Mouse (Mus musculus) thymus, postnatal 14 days (tissue): ENCODE data around the gene Tchh.
A peak's percentile ranks its signal among the peaks of the same experiment; 100 is the strongest.
"Not testable (repeated sequence)": the region's sequence is repeated elsewhere in the genome, so short reads cannot be mapped to it uniquely, and the experiment has no call there.

Experiments used
- DNase-seq: peaks from one replicate; pipeline ENCODE4 v3.0.0; 2021

Gene Tchh

GRCm38 (mm10) chr3:93442030-93442429 is at the start of gene Tchh:
TSS of gene Tchh (plus strand) at chr3:93442330.
- no peak for DNase-seq

- no peak for DNase-seq
These were observed 48.8 kb upstream of the Tchh start, which contains the start of gene Rptn for GRCm38 (mm10) chr3:93393366-93393765. TSS of gene Rptn (plus strand) at chr3:93393699.

- no peak for DNase-seq
These were observed 38.2 kb upstream of the Tchh start for GRCm38 (mm10) chr3:93403936-93404335.

GRCm38 (mm10) chr3:93406992-93407391 is 35.1 kb upstream of the Tchh start:
- DNase-seq = peak; percentile 16

GRCm38 (mm10) chr3:93411905-93412304 is 30.2 kb upstream of the Tchh start:
- no peak for DNase-seq

- DNase-seq = no peak
These were observed 10.5 kb upstream of the Tchh start for GRCm38 (mm10) chr3:93431673-93432072.

GRCm38 (mm10) chr3:93443501-93444101 is 1.5 kb downstream of the Tchh start:
- peak; percentile 4 for DNase-seq

GRCm38 (mm10) chr3:93444343-93445164 is 2.4 kb downstream of the Tchh start:
- DNase-seq = peak; percentile 36

- DNase-seq = no peak
These were observed 3.1 kb downstream of the Tchh start for GRCm38 (mm10) chr3:93445165-93445705.

- no peak for DNase-seq
These were observed 4.1 kb downstream of the Tchh start for GRCm38 (mm10) chr3:93446128-93446755.

- not testable (repeated sequence) for DNase-seq
These were observed 4.6 kb downstream of the Tchh start for GRCm38 (mm10) chr3:93446756-93447137.

GRCm38 (mm10) chr3:93447138-93447841 is 5.2 kb downstream of the Tchh start:
- DNase-seq = peak; percentile 7

- DNase-seq = no peak
These were observed 24.4 kb downstream of the Tchh start for GRCm38 (mm10) chr3:93466556-93466955.

- DNase-seq = no peak
These were observed 25.0 kb downstream of the Tchh start for GRCm38 (mm10) chr3:93467130-93467529.

- no peak for DNase-seq
These were observed 26.4 kb downstream of the Tchh start, which contains the start of gene Tchhl1 for GRCm38 (mm10) chr3:93468561-93468960. TSS of gene Tchhl1 (plus strand) at chr3:93468754.

GRCm38 (mm10) chr3:93469629-93470028 is 27.5 kb downstream of the Tchh start:
- DNase-seq = no peak

- no peak for DNase-seq
These were observed 37.9 kb downstream of the Tchh start for GRCm38 (mm10) chr3:93480053-93480452.

- no peak for DNase-seq
These were observed 40.0 kb downstream of the Tchh start for GRCm38 (mm10) chr3:93481982-93482616.

GRCm38 (mm10) chr3:93485611-93486010 is 43.5 kb downstream of the Tchh start:
- no peak for DNase-seq

- no peak for DNase-seq
These were observed 46.4 kb downstream of the Tchh start for GRCm38 (mm10) chr3:93488541-93488940.

GRCm38 (mm10) chr3:93492176-93492575 is 50.0 kb downstream of the Tchh start:
- no peak for DNase-seq

GRCm38 (mm10) chr3:93493992-93494391 is 51.9 kb downstream of the Tchh start:
- DNase-seq = peak; percentile 60
